Mouse (Mus musculus) liver, embryonic 16.5 days (tissue): ENCODE results near the gene Vdr. TPM values are rescaled to one million over a fixed set of nuclear protein-coding genes. Genes with fewer than 3 reads are reported as not detected.
"Not testable (repeated sequence)": the region's sequence is repeated elsewhere in the genome, so short reads cannot be mapped to it uniquely, and the experiment has no call there.

Source experiments
- ATAC-seq: fragments of 200-750 bp; cut with Nextera tagmentation; 2 replicates; pipeline ENCODE4 v1.8.0; 2017; ENCODE audit warnings: low read depth, mild to moderate bottlenecking, moderate number of reproducible peaks, moderate library complexity
- H3K27ac ChIP-seq: fragments of 300-500 bp; sonication (generic); 2 replicates; pipeline ENCODE4 v1.5.1; 2014; ENCODE audit warnings: mild to moderate bottlenecking, low read length
- H3K27me3 ChIP-seq: fragments of 300-500 bp; sonication (generic); 2 replicates; pipeline ENCODE4 v1.6.1; 2014; ENCODE audit warnings: low read depth, low read length, mixed read lengths; ENCODE audit not compliant: control insufficient read depth, insufficient read depth
- H3K36me3 ChIP-seq: fragments of 300-500 bp; sonication (generic); 2 replicates; pipeline ENCODE4 v1.6.1; 2014; ENCODE audit warnings: mild to moderate bottlenecking; ENCODE audit not compliant: control insufficient read depth, insufficient read depth
- H3K4me1 ChIP-seq: fragments of 300-500 bp; sonication (generic); 2 replicates; pipeline ENCODE4 v1.6.1; 2014; ENCODE audit warnings: low read depth, low read length, mixed read lengths; ENCODE audit not compliant: control insufficient read depth
- H3K4me2 ChIP-seq: fragments of 300-500 bp; sonication (generic); 2 replicates; pipeline ENCODE4 v1.6.1; 2014; ENCODE audit warnings: low read depth, low read length, mixed read lengths
- H3K4me3 ChIP-seq: fragments of 300-500 bp; sonication (generic); 2 replicates; pipeline ENCODE4 v1.5.1; 2014; ENCODE audit warnings: low read depth, mild to moderate bottlenecking, low read length
- H3K9ac ChIP-seq: fragments of 300-500 bp; sonication (generic); 2 replicates; pipeline ENCODE4 v1.6.1; 2014; ENCODE audit warnings: low read depth, low read length
- H3K9me3 ChIP-seq: fragments of 300-500 bp; sonication (generic); replicated peaks from 2 replicates; pipeline ENCODE4 v1.6.1; 2016; ENCODE audit warnings: low read length; ENCODE audit not compliant: control insufficient read depth
- WGBS: fragments of 180-500 bp; shearing (Covaris S2); extraction: QIAGEN DNeasy Blood & Tissue Kit; methylation state at CpG from one replicate; pipeline ENCODE4 v1.1.7; 2014; ENCODE audit not compliant: insufficient replicate concordance; 5-methylcytosine and 5-hydroxymethylcytosine counted together
- polyA plus RNA-seq: library from polyadenylated mRNA; unstranded; fragments of >200 nt; fragmentation: Nextera tagmentation; extraction: Ambion mirVana; gene quantifications from 2 replicates; pipeline ENCODE4 v1.2.1, GENCODE M21; 2015

Gene Vdr
- polyA plus RNA-seq, 1 experiment from 2014 or later, result 0.13 TPM

GRCm38 (mm10) chr15:97880441-97880840, 30.0 kb downstream of the Vdr start:
- ATAC-seq, result no peak
- no peaks in the 10 kb centered on the region for H3K27me3 ChIP-seq

GRCm38 (mm10) chr15:97878696-97879328, 31.6 kb downstream of the Vdr start:
- Histone ChIP-seq H3K4me3 (no peak overlapping the region), H3K36me3 (no peaks in the 10 kb centered on the region), H3K27me3 (no peaks in the 10 kb centered on the region), H3K9me3 (no peaks in the 10 kb centered on the region), H3K9ac (no peak overlapping the region), H3K27ac (no peak overlapping the region), H3K4me2 (no peak overlapping the region), H3K4me1 (no peaks in the 10 kb centered on the region)
- 28% methylated on average over 7 of the region's 7 CpGs for WGBS
- ATAC-seq, result no peak; the same call in 1 of the 2 replicates

More at GRCm38 (mm10) chr15:97880441-97880840, 30.0 kb downstream of the Vdr start:
- Histone ChIP-seq H3K9me3 (no peaks in the 10 kb centered on the region), H3K4me1 (no peaks in the 10 kb centered on the region), H3K27ac (no peak overlapping the region), H3K36me3 (no peaks in the 10 kb centered on the region), H3K4me2 (no peak overlapping the region), H3K4me3 (no peak overlapping the region), H3K9ac (no peak overlapping the region)
- 39% methylated on average over 9 of the region's 9 CpGs for WGBS

DNA sequence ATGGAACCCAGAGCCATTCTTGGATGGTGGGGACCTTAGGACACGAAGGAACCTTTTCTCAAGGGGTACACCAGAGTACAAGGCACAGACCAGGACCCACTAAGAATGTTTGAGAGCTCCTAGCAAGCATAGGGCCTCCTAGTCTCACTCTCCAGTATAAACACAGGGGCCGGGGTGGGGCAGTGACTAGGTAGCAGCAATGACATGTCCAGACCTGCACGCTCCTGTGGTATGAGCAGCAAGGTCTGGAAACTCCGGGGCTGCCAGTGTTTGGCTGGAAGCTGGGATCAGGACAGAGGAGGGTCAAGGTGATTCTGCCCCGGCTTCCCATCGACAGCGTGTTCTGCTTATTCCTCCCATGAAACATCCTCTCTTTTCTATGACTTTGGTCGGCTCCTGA, 34.6 kb downstream of the Vdr start:
- no peak overlapping the region for H3K4me2 ChIP-seq
- no peak for ATAC-seq

GRCm38 (mm10) chr15:97873717-97874116, 36.7 kb downstream of the Vdr start:
- Histone ChIP-seq H3K4me3 (no peak overlapping the region), H3K4me1 (no peaks in the 10 kb centered on the region), H3K36me3 (no peaks in the 10 kb centered on the region), H3K27ac (no peak overlapping the region), H3K9ac (no peak overlapping the region), H3K27me3 (no peaks in the 10 kb centered on the region), H3K9me3 (no peaks in the 10 kb centered on the region), H3K4me2 (no peak overlapping the region)
- WGBS, result 69% methylated on average over 9 of the region's 9 CpGs
- ATAC-seq, result no peak

More for the DNA sequence above, 34.6 kb downstream of the Vdr start:
- no peaks in the 10 kb centered on the region for H3K36me3 ChIP-seq
- no peaks in the 10 kb centered on the region for H3K4me1 ChIP-seq
- H3K9me3 ChIP-seq, result no peaks in the 10 kb centered on the region
- H3K27ac ChIP-seq, result no peak overlapping the region
- WGBS, result 80% methylated on average over 8 of the region's 8 CpGs
- H3K4me3 ChIP-seq, result no peak overlapping the region
- H3K27me3 ChIP-seq, result no peaks in the 10 kb centered on the region
- no peak overlapping the region for H3K9ac ChIP-seq

DNA sequence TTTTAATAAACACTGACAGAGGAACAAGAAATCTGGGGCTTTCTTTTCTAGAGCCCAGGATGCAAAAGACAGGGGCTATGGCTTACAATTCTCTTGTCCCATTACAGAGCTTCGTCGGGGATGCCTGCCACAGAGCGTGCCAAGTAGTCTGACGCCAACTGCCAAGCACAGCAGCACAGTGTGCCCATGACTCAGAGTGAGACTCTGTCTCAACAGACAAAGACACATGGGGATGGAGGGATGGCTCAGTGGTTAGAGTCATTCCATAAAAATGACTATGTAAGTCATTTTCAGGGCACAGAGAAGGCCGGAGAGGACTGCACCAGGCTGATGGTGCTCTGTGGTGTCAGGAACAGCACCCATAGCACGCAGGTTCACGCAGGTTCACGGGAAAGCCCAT, 38.3 kb downstream of the Vdr start:
- WGBS, result 82% methylated on average over 8 of the region's 8 CpGs
- H3K27me3 ChIP-seq, result no peaks in the 10 kb centered on the region
- H3K4me1 ChIP-seq, result no peaks in the 10 kb centered on the region
- H3K27ac ChIP-seq, result no peak overlapping the region
- H3K4me2 ChIP-seq, result no peak overlapping the region
- ATAC-seq, result no peak
- H3K4me3 ChIP-seq, result no peak overlapping the region
- H3K36me3 ChIP-seq, result no peaks in the 10 kb centered on the region
- H3K9me3 ChIP-seq, result no peaks in the 10 kb centered on the region
- no peak overlapping the region for H3K9ac ChIP-seq

- H3K4me2 ChIP-seq, result no peak overlapping the region
- H3K27me3 ChIP-seq, result no peaks in the 10 kb centered on the region
- no peak overlapping the region for H3K4me3 ChIP-seq
- no peak overlapping the region for H3K9ac ChIP-seq
- ATAC-seq, result no peak
- no peaks in the 10 kb centered on the region for H3K36me3 ChIP-seq
- H3K27ac ChIP-seq, result no peak overlapping the region
- H3K4me1 ChIP-seq, result no peaks in the 10 kb centered on the region
- WGBS, result 60% methylated on average over 19 of the region's 19 CpGs
- H3K9me3 ChIP-seq, result no peaks in the 10 kb centered on the region
These were observed 39.1 kb downstream of the Vdr start for GRCm38 (mm10) chr15:97871055-97872030.

- not testable (repeated sequence) for H3K4me2 ChIP-seq, H3K9me3 ChIP-seq, H3K9ac ChIP-seq, H3K36me3 ChIP-seq, H3K27me3 ChIP-seq, H3K27ac ChIP-seq, H3K4me3 ChIP-seq, ATAC-seq, H3K4me1 ChIP-seq
- 66% methylated on average over 4 of the region's 4 CpGs for WGBS
These were observed 40.3 kb downstream of the Vdr start for GRCm38 (mm10) chr15:97870116-97870515.

DNA sequence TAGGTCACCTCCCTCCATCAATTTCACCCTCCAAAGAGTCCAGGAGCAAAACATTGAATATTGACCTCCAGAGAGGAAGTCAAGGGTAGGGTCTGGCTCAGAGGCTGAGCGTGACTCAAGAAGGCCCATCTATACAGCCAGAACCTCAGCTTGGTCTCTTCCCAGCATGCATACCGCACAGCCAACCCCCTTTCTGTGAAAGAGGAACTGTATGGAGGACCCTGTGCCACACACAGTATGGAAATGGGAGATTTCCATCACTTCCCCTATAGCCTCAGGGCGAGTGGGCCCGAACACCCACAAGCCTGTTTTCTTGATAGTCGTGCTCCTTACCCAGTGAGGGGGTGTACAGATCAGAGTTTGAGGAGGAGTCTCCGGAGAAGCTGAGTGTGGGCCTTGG, 41.4 kb downstream of the Vdr start:
- no peak overlapping the region for H3K9ac ChIP-seq
- no peak for ATAC-seq
- 43% methylated on average over 6 of the region's 6 CpGs for WGBS

DNA sequence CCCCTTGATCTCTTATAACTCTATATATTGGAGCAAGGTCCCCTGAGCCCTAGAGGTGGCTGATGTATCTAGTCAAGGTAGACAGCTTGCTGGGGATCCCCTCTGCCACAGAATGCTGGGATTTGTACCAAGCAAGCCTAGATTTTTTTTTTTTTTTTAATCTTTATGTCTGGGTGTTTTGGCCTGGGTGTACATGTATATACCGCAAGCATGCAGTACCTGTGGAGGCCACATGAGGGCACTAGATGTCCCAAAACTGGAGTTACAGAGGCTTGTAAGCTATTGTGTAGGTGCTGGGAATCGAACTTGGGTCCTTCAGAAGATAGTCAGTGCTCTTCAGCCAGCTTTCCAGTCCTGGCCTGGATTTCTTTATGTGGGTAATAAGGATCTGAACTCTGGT, 44.4 kb downstream of the Vdr start:
- no peak overlapping the region for H3K9ac ChIP-seq
- no peaks in the 10 kb centered on the region; the same call in 1 of the 2 replicates for H3K4me1 ChIP-seq
- H3K27me3 ChIP-seq, result no peaks in the 10 kb centered on the region
- no peak overlapping the region for H3K4me2 ChIP-seq
- no peak overlapping the region for H3K27ac ChIP-seq
- 83% methylated on average over 2 of the region's 2 CpGs for whole genome bisulfite sequencing
- no peak overlapping the region for H3K4me3 ChIP-seq
- 0 out of 2 replicates have a peak, but pooled peaks cover 2% of the 10 kb centered on the region for H3K9me3 ChIP-seq
- H3K36me3 ChIP-seq, result no peaks in the 10 kb centered on the region
- ATAC-seq, result no peak

More for the DNA sequence above, 41.4 kb downstream of the Vdr start:
- Histone ChIP-seq H3K4me3 (no peak overlapping the region), H3K4me1 (no peaks in the 10 kb centered on the region; the same call in 1 of the 2 replicates), H3K27me3 (no peaks in the 10 kb centered on the region), H3K36me3 (no peaks in the 10 kb centered on the region), H3K27ac (no peak overlapping the region), H3K4me2 (no peak overlapping the region), H3K9me3 (0 out of 2 replicates have a peak, but pooled peaks cover 2% of the 10 kb centered on the region)
